Mouse (Mus musculus): Measurements from ENCODE around the gene Papolb. TPM values are rescaled to one million over a fixed set of nuclear protein-coding genes. Genes with fewer than 3 reads are reported as not detected.

The Papolb gene
- polyA plus RNA-seq, 1 experiment, result 0.02 TPM

DNA sequence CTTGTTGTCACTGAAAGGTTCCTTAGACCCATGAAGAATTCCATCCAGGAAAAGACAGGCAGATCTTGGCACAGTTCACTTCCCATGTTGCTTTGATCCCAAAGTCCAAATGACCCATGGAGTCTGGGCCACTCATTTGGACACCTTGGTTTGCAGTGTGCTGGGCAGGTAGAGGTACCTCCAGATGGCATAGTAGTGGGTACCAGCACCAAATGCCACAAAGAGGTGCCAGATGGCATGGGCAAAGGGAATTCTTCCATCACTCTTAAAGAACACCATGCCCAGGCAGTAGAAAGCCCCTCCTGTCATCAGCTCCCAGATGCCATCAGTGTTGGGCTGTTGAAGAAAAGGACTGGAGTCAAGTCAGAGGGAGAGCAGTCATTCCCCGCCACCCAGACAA, 34.7 kb upstream of the Papolb start:
- Histone ChIP-seq H3K27me3 (ENCODE audit: control insufficient read depth, insufficient read depth, insufficient read length) (peaks cover 24% of the 10 kb centered on the region), H3ac (ENCODE audit: control insufficient read depth, insufficient read length) (no peak overlapping the region), H3K36me3 (ENCODE audit: control insufficient read depth, insufficient read depth) (no peaks in the 10 kb centered on the region), H3K79me2 (ENCODE audit: control insufficient read depth, insufficient read depth) (no peaks in the 10 kb centered on the region), H3K4me2 (ENCODE audit: low read depth) (no peak overlapping the region), H3K4me3 (no peak overlapping the region)
- TF ChIP-seq POLR2A (IDR thresholded peaks at IDR 0.05; ENCODE audit: insufficient read length, low read depth) (no peak), CEBPB (IDR thresholded peaks at IDR 0.05; ENCODE audit: insufficient read depth, poor library complexity, severe bottlenecking) (no peak), POLR2AphosphoS2 (IDR thresholded peaks at IDR 0.05; ENCODE audit: insufficient read length, low read depth) (no peak), MYOG (IDR thresholded peaks at IDR 0.05; ENCODE audit: control insufficient read depth in 1 of 3, insufficient read depth in 1 of 3, insufficient read length in 2 of 3, low read depth in 2 of 3) (no peak), MYOD1 (IDR thresholded peaks at IDR 0.05; ENCODE audit: control insufficient read depth in 1 of 3, insufficient read length in 2 of 3, low read depth in 2 of 3) (no peak)

- no peak overlapping the region for H3K4me2 ChIP-seq (ENCODE audit: low read depth)
- TF ChIP-seq E2F4 (IDR thresholded peaks at IDR 0.05; ENCODE audit: insufficient read depth), result no peak
- peaks cover 20% of the 10 kb centered on the region for H3K27me3 ChIP-seq (ENCODE audit: control insufficient read depth, insufficient read depth, insufficient read length)
- H3K36me3 ChIP-seq (ENCODE audit: control insufficient read depth, insufficient read depth), result no peaks in the 10 kb centered on the region
- H3K4me3 ChIP-seq, result no peak overlapping the region
- H3K79me2 ChIP-seq (ENCODE audit: control insufficient read depth, insufficient read depth), result no peaks in the 10 kb centered on the region
- H3ac ChIP-seq (ENCODE audit: control insufficient read depth, insufficient read length), result no peak overlapping the region
Measured at GRCm38 (mm10) chr5:142560261-142560660, 30.4 kb upstream of the Papolb start.

GRCm38 (mm10) chr5:142557397-142558067, 27.7 kb upstream of the Papolb start:
- Histone ChIP-seq H3ac (ENCODE audit: control insufficient read depth, insufficient read length) (no peak overlapping the region), H3K4me2 (ENCODE audit: low read depth) (peak overlapping the region; percentile 76), H3K4me3 (no peak overlapping the region), H3K36me3 (ENCODE audit: control insufficient read depth, insufficient read depth) (no peaks in the 10 kb centered on the region), H3K27me3 (ENCODE audit: control insufficient read depth, insufficient read depth, insufficient read length) (peaks cover 3% of the 10 kb centered on the region), H3K79me2 (ENCODE audit: control insufficient read depth, insufficient read depth) (no peaks in the 10 kb centered on the region)
- TF ChIP-seq MYOG (IDR thresholded peaks at IDR 0.05; ENCODE audit: control insufficient read depth in 1 of 3, insufficient read depth in 1 of 3, insufficient read length in 2 of 3, low read depth in 2 of 3) (peak in 1 of 3 experiments; percentile 6), MYOD1 (IDR thresholded peaks at IDR 0.05; ENCODE audit: control insufficient read depth in 1 of 3, insufficient read length in 2 of 3, low read depth in 2 of 3) (peak in 1 of 3 experiments; percentile 1), POLR2A (IDR thresholded peaks at IDR 0.05; ENCODE audit: insufficient read length, low read depth) (no peak)

- Histone ChIP-seq H3K36me3 (ENCODE audit: control insufficient read depth, insufficient read depth) (no peaks in the 10 kb centered on the region), H3K4me3 (no peak overlapping the region), H3K79me2 (ENCODE audit: control insufficient read depth, insufficient read depth) (no peaks in the 10 kb centered on the region), H3ac (ENCODE audit: control insufficient read depth, insufficient read length) (no peak overlapping the region), H3K4me2 (ENCODE audit: low read depth) (peak overlapping the region; percentile 76), H3K27me3 (ENCODE audit: control insufficient read depth, insufficient read depth, insufficient read length) (no peaks in the 10 kb centered on the region)
- TF ChIP-seq POLR2A (IDR thresholded peaks at IDR 0.05; ENCODE audit: insufficient read length, low read depth) (no peak), E2F4 (IDR thresholded peaks at IDR 0.05; ENCODE audit: insufficient read depth) (no peak), POLR2AphosphoS2 (IDR thresholded peaks at IDR 0.05; ENCODE audit: insufficient read length, low read depth) (no peak), REST (IDR thresholded peaks at IDR 0.05; ENCODE audit: insufficient read depth, insufficient read length) (no peak), MYOD1 (IDR thresholded peaks at IDR 0.05; ENCODE audit: control insufficient read depth in 1 of 3, insufficient read length in 2 of 3, low read depth in 2 of 3) (no peak)
Measured at GRCm38 (mm10) chr5:142556721-142557120, 26.8 kb upstream of the Papolb start.

DNA sequence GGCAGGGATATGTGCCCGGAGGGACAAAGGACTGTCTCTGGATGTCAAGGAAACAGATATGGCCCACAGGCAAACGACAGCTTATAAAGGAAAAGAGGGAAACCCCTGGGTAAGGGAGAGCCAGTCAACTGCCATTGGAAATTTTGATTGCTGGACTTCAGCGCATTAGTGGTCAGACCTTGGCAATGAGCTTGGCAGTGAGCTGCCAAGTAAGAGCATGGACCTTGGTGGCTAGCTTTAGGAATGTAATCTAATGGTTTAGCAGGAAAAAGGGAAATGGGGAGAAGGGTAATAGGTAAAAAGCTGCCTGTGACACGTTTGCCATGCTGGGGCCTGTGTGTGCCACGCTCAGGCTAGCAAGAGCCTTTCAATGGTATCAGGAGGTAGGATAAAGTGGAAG, 26.0 kb upstream of the Papolb start:
- no peak overlapping the region for H3ac ChIP-seq (ENCODE audit: control insufficient read depth, insufficient read length)
- H3K4me3 ChIP-seq, result no peak overlapping the region
- no peak for TF ChIP-seq POLR2A (IDR thresholded peaks at IDR 0.05; ENCODE audit: insufficient read length, low read depth)
- TF ChIP-seq E2F4 (IDR thresholded peaks at IDR 0.05; ENCODE audit: insufficient read depth), result no peak
- TF ChIP-seq CEBPB (IDR thresholded peaks at IDR 0.05; ENCODE audit: insufficient read depth, poor library complexity, severe bottlenecking), result no peak
- TF ChIP-seq SRF (IDR thresholded peaks at IDR 0.05; ENCODE audit: control insufficient read depth, insufficient read length, low read depth), result no peak
- no peak for TF ChIP-seq REST (IDR thresholded peaks at IDR 0.05; ENCODE audit: insufficient read depth, insufficient read length)
- TF ChIP-seq TCF3 (IDR thresholded peaks at IDR 0.05; ENCODE audit: insufficient read length, low read depth), result no peak
- TF ChIP-seq MYOG (IDR thresholded peaks at IDR 0.05; ENCODE audit: control insufficient read depth in 1 of 3, insufficient read depth in 1 of 3, insufficient read length in 2 of 3, low read depth in 2 of 3), result no peak
- TF ChIP-seq TCF12 (IDR thresholded peaks at IDR 0.05; ENCODE audit: insufficient read depth, poor library complexity, severe bottlenecking), result no peak
- TF ChIP-seq POLR2AphosphoS2 (IDR thresholded peaks at IDR 0.05; ENCODE audit: insufficient read length, low read depth), result no peak
- no peak for TF ChIP-seq MAX (IDR thresholded peaks at IDR 0.05; ENCODE audit: low read depth)
- no peak for TF ChIP-seq USF1 (IDR thresholded peaks at IDR 0.05; ENCODE audit: low read depth)
- no peak for TF ChIP-seq MYOD1 (IDR thresholded peaks at IDR 0.05; ENCODE audit: control insufficient read depth in 1 of 3, insufficient read length in 2 of 3, low read depth in 2 of 3)
- no peaks in the 10 kb centered on the region for H3K27me3 ChIP-seq (ENCODE audit: control insufficient read depth, insufficient read depth, insufficient read length)
- H3K36me3 ChIP-seq (ENCODE audit: control insufficient read depth, insufficient read depth), result no peaks in the 10 kb centered on the region
- no peaks in the 10 kb centered on the region for H3K79me2 ChIP-seq (ENCODE audit: control insufficient read depth, insufficient read depth)
- no peak overlapping the region for H3K4me2 ChIP-seq (ENCODE audit: low read depth)

All from myocyte (in vitro differentiated cells).